Mouse (Mus musculus) layer of hippocampus, postnatal 36 days (tissue): ENCODE results near the gene Olfr676. TPM values are rescaled to one million over a fixed set of nuclear protein-coding genes. Genes with fewer than 3 reads are reported as not detected.
"Not testable (repeated sequence)": the region's sequence is repeated elsewhere in the genome, so short reads cannot be mapped to it uniquely, and the experiment has no call there.

Source experiments
- DNase-seq, 2 experiments: peaks; one replicate each; pipeline ENCODE4 v3.0.0; 2022
- total RNA-seq, 2 experiments: library from RNA; stranded (reverse); gene quantifications; 2 replicates each; pipeline ENCODE4 v1.2.3; 2021

Gene Olfr676
- total RNA-seq: not detected

GRCm38 (mm10) chr7:105032398-105032797 lies at the start of gene Olfr676:
Gene Olfr676 (plus strand): TSS chr7:105032698.
- no peak for DNase-seq

GRCm38 (mm10) chr7:105001929-105002328 lies 30.6 kb upstream of the Olfr676 start, which contains the start of gene Olfr672:
Gene Olfr672 (minus strand): TSS chr7:105002029.
- no peak for DNase-seq

GRCm38 (mm10) chr7:105022530-105022929 lies 10.0 kb upstream of the Olfr676 start:
- DNase-seq: no peak

- no peak for DNase-seq
These were observed 4.1 kb upstream of the Olfr676 start, which contains the start of gene Olfr675 for GRCm38 (mm10) chr7:105028360-105028759. Gene Olfr675 (minus strand): TSS chr7:105028460.

GRCm38 (mm10) chr7:105033836-105034235 lies 1.3 kb downstream of the Olfr676 start:
- DNase-seq: not testable (repeated sequence)

- no peak for DNase-seq
These were observed 26.5 kb downstream of the Olfr676 start for GRCm38 (mm10) chr7:105058951-105059350.

GRCm38 (mm10) chr7:105064175-105064574 lies 31.7 kb downstream of the Olfr676 start, which contains the start of gene Olfr678:
Gene Olfr678 (plus strand): TSS chr7:105064475.
- no peak for DNase-seq

GRCm38 (mm10) chr7:105080905-105081304 lies 48.4 kb downstream of the Olfr676 start, which contains the start of gene Olfr679:
Gene Olfr679 (plus strand): TSS chr7:105081205.
- no peak for DNase-seq

Other genes starting within 250 kb of the Olfr676 start
- gene Usp17lb, start 190.1 kb upstream of the Olfr676 start, total RNA-seq: not detected
- not detected for gene Usp17la, start 175.7 kb upstream of the Olfr676 start, total RNA-seq
- gene Olfr665, start 154.7 kb upstream of the Olfr676 start, total RNA-seq: not detected
- not detected for gene Olfr666, start 136.7 kb upstream of the Olfr676 start, total RNA-seq
- not detected for gene Olfr667, start 111.2 kb upstream of the Olfr676 start, total RNA-seq
- gene Olfr668, start 104.6 kb upstream of the Olfr676 start, total RNA-seq: not detected
- gene Olfr669, start 98.5 kb upstream of the Olfr676 start, total RNA-seq: not detected
- not detected for gene Olfr670, start 70.1 kb upstream of the Olfr676 start, total RNA-seq
- not detected for gene Olfr671, start 53.6 kb upstream of the Olfr676 start, total RNA-seq
- gene Olfr672, start 30.7 kb upstream of the Olfr676 start, total RNA-seq: not detected
- gene Olfr675, start 4.2 kb upstream of the Olfr676 start, total RNA-seq: not detected
- gene Olfr677, start 18.7 kb downstream of the Olfr676 start, total RNA-seq: not detected
- not detected for gene Olfr678, start 31.8 kb downstream of the Olfr676 start, total RNA-seq
- gene Olfr679, start 48.5 kb downstream of the Olfr676 start, total RNA-seq: not detected
- gene Olfr680-ps1, start 60.1 kb downstream of the Olfr676 start, total RNA-seq: not detected
- gene Olfr681, start 84.1 kb downstream of the Olfr676 start, total RNA-seq: not detected
- not detected for gene Olfr683, start 114.3 kb downstream of the Olfr676 start, total RNA-seq
- gene Olfr684, start 131.0 kb downstream of the Olfr676 start, total RNA-seq: not detected
- not detected for gene Olfr685, start 153.3 kb downstream of the Olfr676 start, total RNA-seq
- not detected for gene Olfr686, start 174.8 kb downstream of the Olfr676 start, total RNA-seq